Comparison of ENCODE assay signal across 16 mouse cellular contexts in the genomic region with DNA sequence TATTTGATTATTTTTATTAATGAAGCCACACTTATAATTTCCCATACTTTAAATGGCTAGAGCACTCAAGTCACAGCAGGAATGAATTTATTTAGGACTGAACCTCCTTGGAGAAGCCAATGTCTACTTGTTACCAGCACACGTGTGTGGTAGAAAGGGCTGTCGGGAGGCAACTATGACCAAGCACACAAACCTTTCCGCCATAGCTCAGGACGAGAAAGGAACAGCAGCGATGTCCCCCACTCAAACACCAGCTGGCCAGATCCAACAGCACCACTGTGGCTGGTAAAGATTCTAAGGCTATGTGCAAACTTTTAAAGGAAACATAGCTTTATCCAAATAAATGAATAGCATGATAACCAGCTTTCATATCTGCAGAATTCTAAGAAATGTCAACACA. TPM values are rescaled to one million over a fixed set of nuclear protein-coding genes. Genes with fewer than 3 reads are reported as not detected.
DNase-seq lines count a peak whose midpoint lies in the region; ATAC-seq lines count a peak whose summit lies in the region.
"Had no signal": no experiment of that assay in that cellular context is flagged by ENCODE, and none has a peak within 500 bp of the region (broad histone marks: within the 10 kb centered on the region; RNA-seq: fewer than 3 reads in every experiment).

No protein-coding gene starts in this region.

- H3K4me1 ChIP-seq in forebrain, embryonic 12.5 days: peaks cover 21% of the 10 kb centered on the region
- no peaks in the 10 kb centered on the region for H3K4me1 ChIP-seq in forebrain, embryonic 11.5 days (replicated peaks; ENCODE audit: control insufficient read depth, insufficient read depth, low read length)
- H3K4me1 ChIP-seq in midbrain, embryonic 13.5 days (replicated peaks): peaks cover 44% of the 10 kb centered on the region
- peaks cover 3% of the 10 kb centered on the region; the same call in 1 of the 2 replicates for H3K4me1 ChIP-seq in midbrain, embryonic 11.5 days (ENCODE audit: control insufficient read depth, insufficient read depth, low read length)
- peaks cover 23% of the 10 kb centered on the region for H3K4me1 ChIP-seq in midbrain, embryonic 14.5 days (ENCODE audit: control insufficient read depth, insufficient read depth, low read length)

- H3K27me3 ChIP-seq in forebrain, embryonic 12.5 days: no peaks in the 10 kb centered on the region
- H3K27me3 ChIP-seq in forebrain, embryonic 11.5 days (ENCODE audit: control insufficient read depth, insufficient read depth, low read length): no peaks in the 10 kb centered on the region
- no peaks in the 10 kb centered on the region for H3K27me3 ChIP-seq in midbrain, embryonic 13.5 days
- H3K27me3 ChIP-seq in midbrain, embryonic 11.5 days (ENCODE audit: control insufficient read depth, insufficient read depth, low read length): no peaks in the 10 kb centered on the region
- H3K27me3 ChIP-seq in midbrain, embryonic 14.5 days (ENCODE audit: control insufficient read depth, insufficient read depth, low read length): no peaks in the 10 kb centered on the region
- H3K27me3 ChIP-seq: limb, embryonic 15.5 days had no signal

- H3K36me3 ChIP-seq in forebrain, embryonic 12.5 days (replicated peaks): no peaks in the 10 kb centered on the region
- no peaks in the 10 kb centered on the region for H3K36me3 ChIP-seq in forebrain, embryonic 11.5 days (ENCODE audit: control insufficient read depth, insufficient read depth, low read length)
- H3K36me3 ChIP-seq in midbrain, embryonic 13.5 days: peaks cover 7% of the 10 kb centered on the region; the same call in 1 of the 2 replicates
- no peaks in the 10 kb centered on the region for H3K36me3 ChIP-seq in midbrain, embryonic 11.5 days (ENCODE audit: control insufficient read depth, insufficient read depth, low read length)
- no peaks in the 10 kb centered on the region for H3K36me3 ChIP-seq in midbrain, embryonic 14.5 days (ENCODE audit: control insufficient read depth, insufficient read depth, low read length)
- H3K36me3 ChIP-seq: limb, embryonic 15.5 days had no signal

- H3K9ac ChIP-seq in forebrain, embryonic 12.5 days: no peak overlapping the region
- H3K9ac ChIP-seq in forebrain, embryonic 11.5 days (ENCODE audit: low read length): no peak overlapping the region
- H3K9ac ChIP-seq in midbrain, embryonic 13.5 days (replicated peaks): peak overlapping the region; percentile 65
- H3K9ac ChIP-seq in midbrain, embryonic 11.5 days (ENCODE audit: low read length): no peak overlapping the region
- H3K9ac ChIP-seq in midbrain, embryonic 14.5 days (replicated peaks; ENCODE audit: low read length): peak overlapping the region; percentile 16
- H3K9ac ChIP-seq: limb, embryonic 15.5 days; liver, postnatal 0 days had no signal

- H3K4me2 ChIP-seq in forebrain, embryonic 12.5 days: peak overlapping the region; percentile 31
- no peak overlapping the region for H3K4me2 ChIP-seq in forebrain, embryonic 11.5 days (ENCODE audit: low read depth, low read length, severe bottlenecking)
- H3K4me2 ChIP-seq in midbrain, embryonic 13.5 days (replicated peaks): peak overlapping the region; percentile 53
- H3K4me2 ChIP-seq in midbrain, embryonic 11.5 days: no peak overlapping the region
- peak overlapping the region; percentile 55 for H3K4me2 ChIP-seq in midbrain, embryonic 14.5 days (ENCODE audit: low read length)
- H3K4me2 ChIP-seq: limb, embryonic 15.5 days had no signal

- H3K4me3 ChIP-seq in forebrain, embryonic 12.5 days (replicated peaks): no peak overlapping the region
- no peak overlapping the region for H3K4me3 ChIP-seq in forebrain, embryonic 11.5 days (ENCODE audit: low read depth, low read length)
- peak overlapping the region; percentile 41 for H3K4me3 ChIP-seq in midbrain, embryonic 13.5 days (replicated peaks)
- H3K4me3 ChIP-seq in midbrain, embryonic 11.5 days (ENCODE audit: low read depth, low read length): no peak overlapping the region
- H3K4me3 ChIP-seq in midbrain, embryonic 14.5 days (replicated peaks; ENCODE audit: low read depth, low read length): peak overlapping the region; percentile 33
- H3K4me3 ChIP-seq: gastrocnemius, adult 2 months; heart, adult 2 months; limb, embryonic 15.5 days had no signal

- H3K27ac ChIP-seq in forebrain, embryonic 12.5 days: no peak overlapping the region
- no peak overlapping the region for H3K27ac ChIP-seq in forebrain, embryonic 11.5 days (ENCODE audit: low read depth, low read length)
- H3K27ac ChIP-seq in midbrain, embryonic 13.5 days: no peak overlapping the region
- no peak overlapping the region for H3K27ac ChIP-seq in midbrain, embryonic 11.5 days (ENCODE audit: low read depth, low read length)
- H3K27ac ChIP-seq in midbrain, embryonic 14.5 days (replicated peaks; ENCODE audit: low read depth, low read length): peak overlapping the region; percentile 69; the same call in 1 of the 2 replicates
- H3K27ac ChIP-seq: gastrocnemius, adult 2 months; heart, adult 2 months; limb, embryonic 15.5 days had no signal

- 91% methylated on average over 5 of the region's 5 CpGs for WGBS in forebrain, embryonic 12.5 days
- 98% methylated on average over 5 of the region's 5 CpGs for WGBS in forebrain, embryonic 11.5 days
- 79% methylated on average over 5 of the region's 5 CpGs for WGBS in midbrain, embryonic 13.5 days
- WGBS in midbrain, embryonic 11.5 days: 95% methylated on average over 5 of the region's 5 CpGs
- WGBS in midbrain, embryonic 14.5 days: 86% methylated on average over 5 of the region's 5 CpGs

- no peak for DNase-seq in forebrain, embryonic 11.5 days (ENCODE audit: low spot score)
- no peak for DNase-seq in midbrain, embryonic 11.5 days (ENCODE audit: low spot score, missing footprints)
- DNase-seq in midbrain, embryonic 14.5 days: peak; percentile 26
- DNase-seq in telencephalon, adult 2 months (ENCODE audit: low read depth, low spot score): peak; percentile 22
- DNase-seq in spleen, postnatal 10 days (ENCODE audit: low spot score in 2 of 2): no peak
- no peak for DNase-seq in spleen, adult 18-20 months
- DNase-seq: adrenal gland, adult 8-10 months; gastrocnemius, adult 2 months; heart, adult 2 months; kidney, adult 18-20 months; kidney, postnatal 10 days; liver, postnatal 0 days; lung, postnatal 14 days had no signal

- ATAC-seq in forebrain, embryonic 12.5 days (ENCODE audit: low FRiP score): no peak
- no peak for ATAC-seq in forebrain, embryonic 11.5 days (replicated peaks; ENCODE audit: low FRiP score)
- ATAC-seq in midbrain, embryonic 13.5 days: no peak
- ATAC-seq in midbrain, embryonic 11.5 days (ENCODE audit: low FRiP score): no peak
- no peak for ATAC-seq in midbrain, embryonic 14.5 days (ENCODE audit: low FRiP score, low TSS enrichment)
- ATAC-seq: liver, postnatal 0 days had no signal

- no peaks in the 10 kb centered on the region for H3K9me3 ChIP-seq in forebrain, embryonic 12.5 days
- no peaks in the 10 kb centered on the region for H3K9me3 ChIP-seq in forebrain, embryonic 11.5 days (ENCODE audit: control insufficient read depth, low read length)
- no peaks in the 10 kb centered on the region for H3K9me3 ChIP-seq in midbrain, embryonic 13.5 days
- no peaks in the 10 kb centered on the region for H3K9me3 ChIP-seq in midbrain, embryonic 11.5 days (ENCODE audit: control insufficient read depth, low read length)
- no peaks in the 10 kb centered on the region for H3K9me3 ChIP-seq in midbrain, embryonic 14.5 days (ENCODE audit: control insufficient read depth, low read length)
- H3K9me3 ChIP-seq: limb, embryonic 15.5 days had no signal

RNA-seq across cellular contexts. Expression of a gene that starts 44.4 kb away (rescaled TPM):
- polyA plus RNA-seq in forebrain, embryonic 12.5 days (2016; fragmentation: Nextera tagmentation; extraction: Ambion mirVana): 92.2 and 103 TPM in 2 replicates
- 69.0 and 75.3 TPM in 2 replicates for polyA plus RNA-seq in forebrain, embryonic 11.5 days (2014; fragmentation: Nextera tagmentation; extraction: Ambion mirVana)
- 119 and 126 TPM in 2 replicates for polyA plus RNA-seq in midbrain, embryonic 13.5 days (2015; fragmentation: Nextera tagmentation; extraction: Ambion mirVana)
- polyA plus RNA-seq in midbrain, embryonic 11.5 days (2014; fragmentation: Nextera tagmentation; extraction: Ambion mirVana): 73.0 and 76.8 TPM in 2 replicates
- polyA plus RNA-seq in midbrain, embryonic 14.5 days (2014; fragmentation: Nextera tagmentation; extraction: Ambion mirVana): 143 and 186 TPM in 2 replicates

Comparison
In these comparisons a context has a peak if more than half of its experiments do, and no peak if none do; other contexts are left out.
1. H3K4me2 ChIP-seq: peak in forebrain, embryonic 12.5 days (single experiment), midbrain, embryonic 13.5 days (single experiment) and midbrain, embryonic 14.5 days (single experiment); none in forebrain, embryonic 11.5 days (single experiment) and midbrain, embryonic 11.5 days (single experiment).
2. H3K4me3 ChIP-seq: peak in midbrain, embryonic 13.5 days (single experiment) and midbrain, embryonic 14.5 days (single experiment); none in forebrain, embryonic 12.5 days (single experiment), forebrain, embryonic 11.5 days (single experiment) and midbrain, embryonic 11.5 days (single experiment).
3. H3K9ac ChIP-seq: peak in midbrain, embryonic 13.5 days (single experiment) and midbrain, embryonic 14.5 days (single experiment); none in forebrain, embryonic 12.5 days (single experiment), forebrain, embryonic 11.5 days (single experiment) and midbrain, embryonic 11.5 days (single experiment).
4. DNase-seq: peak in midbrain, embryonic 14.5 days (single experiment) and telencephalon, adult 2 months (single experiment); none in forebrain, embryonic 11.5 days (single experiment), midbrain, embryonic 11.5 days (single experiment), spleen, postnatal 10 days (0 of 2) and spleen, adult 18-20 months (0 of 2).